In the genomic region with DNA sequence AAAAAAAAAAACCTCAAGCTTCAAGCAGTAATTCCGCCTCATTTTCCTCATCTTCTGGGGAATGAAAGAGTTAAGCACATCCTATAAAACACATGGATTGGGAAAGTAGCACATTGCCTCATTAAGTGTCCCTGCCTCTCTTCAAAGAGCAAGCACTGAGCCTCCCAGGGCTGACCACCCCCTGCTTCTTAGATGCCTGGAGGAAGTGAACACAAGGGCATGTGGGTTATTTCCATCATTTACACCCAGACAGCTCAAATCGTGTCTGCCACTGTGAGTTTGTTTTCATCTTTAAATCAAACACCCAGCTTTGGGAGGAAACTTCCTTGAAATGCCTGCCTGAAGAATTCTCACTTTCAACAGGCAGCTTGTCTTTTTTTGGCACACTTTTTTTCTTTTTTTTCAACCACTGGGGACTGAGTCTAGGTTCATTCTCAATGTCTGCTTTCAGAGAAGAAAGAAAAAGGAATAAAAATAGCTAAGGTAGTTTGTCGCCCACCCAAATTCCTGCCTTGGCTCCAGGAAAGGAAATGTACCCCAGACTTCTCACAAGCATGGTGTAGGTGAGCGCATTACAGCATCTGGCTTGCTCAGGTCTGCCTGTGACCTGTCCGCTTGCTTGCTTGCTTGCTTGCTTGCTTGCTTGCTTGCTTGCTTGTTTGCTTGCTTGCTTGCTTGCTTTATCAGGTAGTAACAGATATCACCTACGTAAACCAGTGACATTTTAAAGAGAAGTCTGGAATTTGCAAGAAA, we compare ENCODE assay signal across 26 mouse cellular contexts. TPM values are rescaled to one million over a fixed set of nuclear protein-coding genes. Genes with fewer than 3 reads are reported as not detected.
A peak's percentile ranks its signal among the peaks of the same experiment; 100 is the strongest.
DNase-seq lines count a peak whose midpoint lies in the region; ATAC-seq and TF ChIP-seq lines count a peak whose summit lies in the region.
"Had no signal": no experiment of that assay in that cellular context is flagged by ENCODE, and none has a peak within 500 bp of the region (broad histone marks: within the 10 kb centered on the region; RNA-seq: fewer than 3 reads in every experiment).

No protein-coding gene starts in this region.

- 47% methylated on average over 6 of the region's 6 CpGs for WGBS in kidney, embryonic 14.5 days
- 35% methylated on average over 6 of the region's 6 CpGs for WGBS in limb, embryonic 12.5 days

- H3K4me2 ChIP-seq in kidney, embryonic 14.5 days (replicated peaks; ENCODE audit: low read depth, low read length), result no peak overlapping the region
- no peak overlapping the region for H3K4me2 ChIP-seq in limb, embryonic 12.5 days
- H3K4me2 ChIP-seq: heart, embryonic 15.5 days; limb, embryonic 13.5 days; midbrain, embryonic 12.5 days had no signal

- H3K4me1 ChIP-seq in kidney, embryonic 14.5 days (ENCODE audit: control insufficient read depth, insufficient read depth, low read length), result no peaks in the 10 kb centered on the region
- peaks cover 9% of the 10 kb centered on the region; the same call in 1 of the 2 replicates for H3K4me1 ChIP-seq in limb, embryonic 12.5 days (replicated peaks)
- H3K4me1 ChIP-seq: heart, embryonic 15.5 days had no signal

- no peak overlapping the region for H3K27ac ChIP-seq in kidney, embryonic 14.5 days (ENCODE audit: low read depth, low read length)
- 0 out of 2 replicates have a peak overlapping the region, but pooled peaks have one; percentile 2 for H3K27ac ChIP-seq in limb, embryonic 12.5 days
- H3K27ac ChIP-seq: heart, embryonic 15.5 days; hindbrain, postnatal 0 days; left cerebral cortex, adult 2 months; limb, embryonic 13.5 days; liver, embryonic 14.5 days; macrophage; midbrain, embryonic 12.5 days had no signal

- H3K27me3 ChIP-seq in kidney, embryonic 14.5 days (ENCODE audit: control insufficient read depth, insufficient read depth, low read length), result no peaks in the 10 kb centered on the region
- H3K27me3 ChIP-seq in limb, embryonic 12.5 days, result no peaks in the 10 kb centered on the region
- H3K27me3 ChIP-seq: heart, embryonic 15.5 days; limb, embryonic 13.5 days; midbrain, embryonic 12.5 days had no signal

- H3K9ac ChIP-seq in kidney, embryonic 14.5 days (ENCODE audit: low read depth, low read length), result no peak overlapping the region
- H3K9ac ChIP-seq in limb, embryonic 12.5 days (replicated peaks), result no peak overlapping the region
- H3K9ac ChIP-seq: heart, embryonic 15.5 days; limb, embryonic 13.5 days; liver, embryonic 14.5 days; midbrain, embryonic 12.5 days had no signal

- no peak overlapping the region for H3K4me3 ChIP-seq in kidney, embryonic 14.5 days (ENCODE audit: low read length)
- no peak overlapping the region for H3K4me3 ChIP-seq in limb, embryonic 12.5 days (replicated peaks)
- H3K4me3 ChIP-seq: erythroblast, embryonic 14.5 days; heart, embryonic 15.5 days; left cerebral cortex, adult 2 months; limb, embryonic 13.5 days; midbrain, embryonic 12.5 days had no signal

- no peaks in the 10 kb centered on the region for H3K9me3 ChIP-seq in kidney, embryonic 14.5 days (ENCODE audit: control insufficient read depth, low read length)
- no peaks in the 10 kb centered on the region for H3K9me3 ChIP-seq in limb, embryonic 12.5 days
- H3K9me3 ChIP-seq: heart, embryonic 15.5 days; limb, embryonic 13.5 days; midbrain, embryonic 12.5 days had no signal

- TF ChIP-seq POLR2A in brain, embryonic 14.5 days (IDR thresholded peaks at IDR 0.05; ENCODE audit: borderline replicate concordance, extremely low read depth, insufficient read depth, insufficient read length, poor library complexity, severe bottlenecking), result no peak

- peak; percentile 77 for ATAC-seq in kidney, embryonic 14.5 days (ENCODE audit: low FRiP score, low TSS enrichment)
- ATAC-seq in limb, embryonic 12.5 days (ENCODE audit: insufficient number of reproducible peaks, insufficient read depth, low FRiP score, low TSS enrichment, low read depth), result no peak
- ATAC-seq in erythroid progenitor cell, adult 5-6 weeks (replicated peaks; ENCODE audit: low FRiP score, poor library complexity, severe bottlenecking), result no peak
- ATAC-seq: hindbrain, postnatal 0 days; intestine, postnatal 0 days; Patski had no signal

- TF ChIP-seq CTCF in brain, embryonic 14.5 days (IDR thresholded peaks at IDR 0.05; ENCODE audit: borderline replicate concordance, extremely low read depth, insufficient read depth, insufficient read length), result no peak

- H3K36me3 ChIP-seq in kidney, embryonic 14.5 days (ENCODE audit: control insufficient read depth, insufficient read depth, low read length), result no peaks in the 10 kb centered on the region
- H3K36me3 ChIP-seq in limb, embryonic 12.5 days, result no peaks in the 10 kb centered on the region
- H3K36me3 ChIP-seq: heart, embryonic 15.5 days; limb, embryonic 13.5 days; midbrain, embryonic 12.5 days had no signal

- no peak for DNase-seq in kidney, adult 11 months
- DNase-seq in brain, adult 2 months (ENCODE audit: low read depth, low spot score), result peak; percentile 29
- peak; percentile 68 for DNase-seq in brain, embryonic 14.5 days (ENCODE audit: low read depth)
- DNase-seq in frontal cortex, postnatal 10 days (ENCODE audit: low spot score in 2 of 2), result no peak
- DNase-seq: adrenal gland, adult 8-10 months; cerebellum, adult 11 months; cerebellum, postnatal 10 days; gastrocnemius, postnatal 14 days; kidney, postnatal 36 days had no signal

RNA-seq across cellular contexts. Expression of a gene that starts 42.5 kb away (rescaled TPM):
- 0.10 and 0.38 TPM in 2 replicates for polyA plus RNA-seq in kidney, embryonic 14.5 days (2014; fragmentation: Nextera tagmentation; extraction: Ambion mirVana)
- 0.04 and 0.07 TPM in 2 replicates for polyA plus RNA-seq in brain, embryonic 14.5 days (2012; rRNA removed)
- polyA plus RNA-seq in limb, embryonic 12.5 days (2016; fragmentation: Nextera tagmentation; extraction: Ambion mirVana), result 0.04 TPM in 1 of 2 replicates, not detected in the other
- not detected in 2 replicates for total RNA-seq in erythroid progenitor cell, adult 5-6 weeks (2015; ENCODE audit: low replicate concordance)
- total RNA-seq in erythroid progenitor cell, adult 5-6 weeks (2017; ENCODE audit: low replicate concordance), result not detected in 2 replicates
- total RNA-seq: adrenal gland, adult 8-10 months; gastrocnemius, postnatal 14 days; heart, adult 8-10 months; hematopoietic stem cell, adult 5-6 weeks; neutrophil, adult 5-6 weeks had no signal
- polyA plus RNA-seq: erythroblast, embryonic 14.5 days; macrophage; midbrain, embryonic 12.5 days; Patski; thymus, postnatal 0 days had no signal

Comparison
In these comparisons a context has a peak if more than half of its experiments do, and no peak if none do; other contexts are left out.
1. DNase-seq: peak in brain, adult 2 months (single experiment) and brain, embryonic 14.5 days (single experiment); none in kidney, adult 11 months (single experiment) and frontal cortex, postnatal 10 days (0 of 2).